23 mouse cellular contexts compared by ENCODE assay signal in the genomic region with DNA sequence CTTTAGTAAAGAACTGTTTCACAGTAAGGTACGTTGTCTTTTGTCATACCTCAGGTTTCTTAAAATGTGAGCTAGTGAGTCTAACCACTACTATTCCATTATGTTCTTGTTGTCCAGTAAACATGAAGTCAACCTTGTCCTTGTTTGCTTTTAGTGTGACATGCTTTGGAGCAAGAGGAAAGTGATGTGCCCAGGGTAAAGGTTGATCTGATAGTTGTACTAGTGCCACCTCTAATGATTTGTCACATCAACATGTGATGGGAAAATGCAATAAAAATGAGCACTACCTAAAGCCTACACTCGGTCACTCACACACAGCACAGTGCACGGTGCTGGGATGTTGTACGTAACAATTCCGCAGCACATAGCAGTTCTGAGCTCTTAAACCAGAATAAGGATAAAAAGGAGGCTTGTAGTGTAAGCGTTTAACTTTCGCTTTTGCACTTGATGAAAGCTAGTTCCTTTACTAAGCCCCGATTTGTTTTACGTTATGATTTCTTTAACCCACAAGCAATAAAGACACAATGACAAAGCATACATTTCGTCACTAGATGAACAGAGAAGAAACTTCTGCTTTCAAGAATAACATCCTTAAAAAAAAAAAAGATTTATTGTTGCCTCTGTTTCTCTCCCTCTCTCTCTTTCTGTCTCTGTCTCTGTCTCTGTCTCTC. TPM values are rescaled to one million over a fixed set of nuclear protein-coding genes. Genes with fewer than 3 reads are reported as not detected.
A peak's percentile ranks its signal among the peaks of the same experiment; 100 is the strongest.
DNase-seq lines count a peak whose midpoint lies in the region; ATAC-seq and TF ChIP-seq lines count a peak whose summit lies in the region.
"Had no signal": no experiment of that assay in that cellular context is flagged by ENCODE, and none has a peak within 500 bp of the region (broad histone marks: within the 10 kb centered on the region; RNA-seq: fewer than 3 reads in every experiment).

No protein-coding gene starts in this region.

- peak overlapping the region; percentile 84 for H3K4me3 ChIP-seq in megakaryocyte, embryonic 14.5 days (replicated peaks)
- H3K4me3 ChIP-seq in kidney, embryonic 16.5 days (ENCODE audit: low read length): no peak overlapping the region
- H3K4me3 ChIP-seq in gastrocnemius, adult 2 months: no peak overlapping the region
- H3K4me3 ChIP-seq: embryonic facial prominence, embryonic 10.5 days; hindbrain, embryonic 15.5 days; layer of hippocampus, adult 2 months; liver, embryonic 13.5 days; midbrain, embryonic 10.5 days; neural tube, embryonic 15.5 days had no signal

- no peak overlapping the region for H3K4me2 ChIP-seq in kidney, embryonic 16.5 days (replicated peaks; ENCODE audit: low read depth, low read length)
- H3K4me2 ChIP-seq: hindbrain, embryonic 15.5 days; liver, embryonic 13.5 days; lung, embryonic 14.5 days; neural tube, embryonic 15.5 days had no signal

- no peak overlapping the region for H3K27ac ChIP-seq in kidney, embryonic 16.5 days (ENCODE audit: low read length)
- no peak overlapping the region for H3K27ac ChIP-seq in gastrocnemius, adult 2 months
- H3K27ac ChIP-seq: embryonic facial prominence, embryonic 10.5 days; hindbrain, embryonic 15.5 days; layer of hippocampus, adult 2 months; liver, embryonic 13.5 days; midbrain, embryonic 10.5 days; neural tube, embryonic 15.5 days; stomach, postnatal 0 days had no signal

- DNase-seq in 416B (ENCODE audit: low read depth): peak; percentile 11
- DNase-seq in gastrocnemius, adult 2 months: no peak
- no peak for DNase-seq in adrenal gland, adult 2 months
- DNase-seq: B cell, adult 2 months; cerebellum, adult 9-10 months; gastrocnemius, postnatal 25 days; kidney, adult 9 months; kidney, postnatal 25 days; liver, embryonic 13.5 days; lung, embryonic 14.5 days had no signal

- no peak for TF ChIP-seq CTCF in gastrocnemius, adult 2 months (IDR thresholded peaks at IDR 0.05)

- H3K4me1 ChIP-seq in megakaryocyte, embryonic 14.5 days: peaks cover 3% of the 10 kb centered on the region; the same call in 1 of the 2 replicates
- H3K4me1 ChIP-seq in kidney, embryonic 16.5 days (ENCODE audit: insufficient read depth, low read length): no peaks in the 10 kb centered on the region
- H3K4me1 ChIP-seq: hindbrain, embryonic 15.5 days; liver, embryonic 13.5 days; midbrain, embryonic 10.5 days; neural tube, embryonic 15.5 days had no signal

- intact Hi-C loops in gastrocnemius, adult 2 months (cut with DNase I): loop anchor here (10.0 kb wide), 1 partner anchor 577 kb away; a partner anchor contains a TSS

- no peak overlapping the region for H3K9ac ChIP-seq in kidney, embryonic 16.5 days (replicated peaks; ENCODE audit: low read length)
- H3K9ac ChIP-seq: hindbrain, embryonic 15.5 days; liver, embryonic 13.5 days; lung, embryonic 14.5 days; neural tube, embryonic 15.5 days had no signal

- no peaks in the 10 kb centered on the region for H3K36me3 ChIP-seq in megakaryocyte, embryonic 14.5 days (replicated peaks; ENCODE audit: low read length)
- no peaks in the 10 kb centered on the region for H3K36me3 ChIP-seq in kidney, embryonic 16.5 days (ENCODE audit: insufficient read depth, low read length)
- H3K36me3 ChIP-seq: embryonic facial prominence, embryonic 10.5 days; hindbrain, embryonic 15.5 days; liver, embryonic 13.5 days; midbrain, embryonic 10.5 days; neural tube, embryonic 15.5 days had no signal

- no peaks in the 10 kb centered on the region for H3K9me3 ChIP-seq in megakaryocyte, embryonic 14.5 days
- H3K9me3 ChIP-seq in kidney, embryonic 16.5 days (ENCODE audit: low read length): no peaks in the 10 kb centered on the region
- H3K9me3 ChIP-seq: embryonic facial prominence, embryonic 10.5 days; hindbrain, embryonic 15.5 days; liver, embryonic 13.5 days; midbrain, embryonic 10.5 days; neural tube, embryonic 15.5 days had no signal

- ATAC-seq in CD4-positive, CD25-positive, alpha-beta regulatory T cell, adult 4 months: peak; percentile 57
- peak; percentile 94 for ATAC-seq in granulocyte monocyte progenitor cell, adult 5-6 weeks (replicated peaks; ENCODE audit: poor library complexity, severe bottlenecking)
- no peak for ATAC-seq in kidney, embryonic 16.5 days (ENCODE audit: low FRiP score, low TSS enrichment)
- ATAC-seq: forebrain, embryonic 16.5 days; intestine, embryonic 16.5 days; midbrain, embryonic 16.5 days had no signal

- 73% methylated on average over 10 of the region's 10 CpGs for WGBS in kidney, embryonic 16.5 days

- H3K27me3 ChIP-seq in megakaryocyte, embryonic 14.5 days (replicated peaks): peaks cover 22% of the 10 kb centered on the region
- H3K27me3 ChIP-seq in kidney, embryonic 16.5 days (ENCODE audit: insufficient read depth, low read length): no peaks in the 10 kb centered on the region
- H3K27me3 ChIP-seq: hindbrain, embryonic 15.5 days; liver, embryonic 13.5 days; neural tube, embryonic 15.5 days had no signal

RNA-seq across cellular contexts. Expression of a gene that starts 8.5 kb away (rescaled TPM):
- 100 to 1,000 TPM in 1 of 2 experiments, 10 to 100 TPM in 1; 97.3 to 107 TPM for polyA plus RNA-seq in CD4-positive, CD25-positive, alpha-beta regulatory T cell, adult 4 months (2017; shearing (Covaris generic))
- 109 and 140 TPM in 2 replicates for total RNA-seq in granulocyte monocyte progenitor cell, adult 5-6 weeks (2014; fragmentation: Nextera tagmentation)
- total RNA-seq in granulocyte monocyte progenitor cell, adult 5-6 weeks (2017): 139 and 146 TPM in 2 replicates
- polyA plus RNA-seq in megakaryocyte, embryonic 14.5 days (2012; ENCODE audit: insufficient read depth, low replicate concordance): 14.1 and 34.0 TPM in 2 replicates
- 77.2 and 79.5 TPM in 2 replicates for polyA plus RNA-seq in kidney, embryonic 16.5 days (2015; fragmentation: Nextera tagmentation; extraction: Ambion mirVana)
- 10 to 100 TPM; 18.4 to 29.5 TPM for total RNA-seq in gastrocnemius, adult 2 months (2021)
- total RNA-seq in adrenal gland, adult 2 months (2021): 100 to 1,000 TPM in 1 of 2 experiments, 10 to 100 TPM in 1; 95.6 to 105 TPM
- 10.7 and 10.9 TPM in 2 replicates for polyA plus RNA-seq in adrenal gland, adult 2 months (2012; rRNA removed)
